Mouse (Mus musculus) spleen, postnatal 14 days (tissue): Measurements from ENCODE around the gene 2310039H08Rik.

ENCODE experiments used
- DNase-seq, 2 experiments: peaks; one replicate each; pipeline ENCODE4 v3.0.0; 2021 to 2022; ENCODE audit warnings: low spot score in 2 of 2

Gene 2310039H08Rik

DNA sequence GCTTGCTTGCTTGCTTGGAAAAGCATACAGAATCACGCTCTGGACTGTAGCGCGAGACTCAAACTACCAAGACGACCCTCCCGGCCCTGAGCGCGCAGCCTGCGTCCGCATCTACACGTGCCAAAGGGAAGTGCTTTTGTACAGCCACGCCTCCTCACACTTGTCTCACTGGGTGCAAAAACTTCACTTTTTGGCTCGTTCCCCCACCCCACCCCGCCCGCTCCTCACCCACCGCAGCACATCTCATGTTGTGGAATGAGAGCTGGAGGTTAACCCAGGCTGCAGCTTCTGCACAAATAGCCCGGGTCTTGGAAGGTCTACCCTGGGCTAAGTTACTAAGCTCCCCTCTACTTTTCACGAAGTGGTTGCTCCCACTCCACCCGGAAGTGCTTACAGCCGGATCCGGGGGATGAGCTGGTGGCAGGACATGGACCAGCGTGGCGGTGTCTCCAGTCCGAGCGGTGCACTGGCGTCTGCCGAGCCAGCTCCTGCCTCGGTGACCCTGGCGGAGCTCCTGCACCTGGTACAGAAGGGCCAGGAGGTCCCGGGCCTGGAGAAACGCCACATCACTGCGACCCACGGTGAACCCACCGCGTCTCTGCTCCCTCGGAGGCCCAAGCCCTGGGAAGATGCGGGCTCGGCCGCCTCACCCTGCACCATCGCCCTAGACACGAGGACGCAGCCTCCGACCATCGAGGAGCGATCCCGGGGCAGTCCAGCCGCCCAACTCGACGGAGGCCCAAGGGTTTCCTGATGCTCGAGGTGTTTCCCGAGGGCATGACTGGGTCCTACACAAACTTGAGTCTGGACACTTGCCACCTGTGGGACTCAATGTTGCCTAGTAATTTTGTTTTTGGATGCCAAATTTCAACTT is at the start of gene 2310039H08Rik:
Gene 2310039H08Rik, plus strand, starts transcription at position 232 of the 874 bp plus-strand sequence.
- peak; percentile 57 to 71 for DNase-seq

DNA sequence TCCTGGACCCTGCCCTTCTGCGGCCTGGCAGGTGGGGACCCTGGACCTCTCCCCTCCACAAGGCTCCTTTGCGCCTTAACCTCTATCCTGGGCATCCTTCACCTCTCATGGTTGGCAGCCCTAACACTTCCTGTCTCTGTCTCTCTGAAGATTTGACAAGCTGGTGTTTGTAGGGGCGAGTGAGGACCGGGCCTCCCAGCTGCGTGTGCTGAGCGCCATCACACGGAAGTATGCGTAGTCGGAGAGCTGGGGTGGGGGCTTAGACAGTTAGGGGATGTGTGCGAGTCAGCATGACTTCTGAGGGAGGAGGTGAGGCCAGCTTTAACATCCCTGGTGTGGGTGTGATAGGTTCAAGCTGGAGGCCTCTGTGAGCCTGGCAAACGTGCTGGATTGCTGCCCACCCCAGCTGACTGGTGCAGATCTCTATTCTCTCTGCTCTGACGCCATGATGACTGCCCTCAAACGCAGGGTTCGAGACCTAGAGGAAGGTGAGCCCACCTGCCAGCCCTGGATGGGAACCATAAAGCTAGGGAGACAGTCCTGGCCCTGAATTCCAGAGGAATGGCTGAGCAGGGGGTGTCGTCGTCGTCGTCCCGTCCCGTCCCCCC is 47.9 kb upstream of the 2310039H08Rik start:
- DNase-seq, result no peak

DNA sequence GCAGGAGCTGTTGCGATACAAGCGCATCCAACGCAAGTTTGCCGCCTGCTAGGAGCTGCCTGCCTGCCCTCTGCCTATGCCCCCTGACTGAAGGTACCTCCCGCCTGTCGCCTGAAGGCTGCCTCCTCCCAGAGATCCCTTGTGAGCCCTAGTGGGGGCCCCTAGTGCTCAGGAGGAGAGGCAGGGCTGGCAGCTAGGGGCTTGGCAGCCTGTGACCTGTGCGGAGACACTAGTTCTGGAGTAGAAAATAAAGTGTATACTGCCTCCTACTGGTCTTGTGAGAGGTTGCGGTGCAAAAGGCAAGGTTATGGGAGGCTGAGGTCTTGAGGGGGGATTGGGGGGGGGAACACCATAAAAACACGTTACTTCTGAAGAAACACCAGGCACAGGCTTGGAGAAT is 47.2 kb upstream of the 2310039H08Rik start:
- no peak for DNase-seq

DNA sequence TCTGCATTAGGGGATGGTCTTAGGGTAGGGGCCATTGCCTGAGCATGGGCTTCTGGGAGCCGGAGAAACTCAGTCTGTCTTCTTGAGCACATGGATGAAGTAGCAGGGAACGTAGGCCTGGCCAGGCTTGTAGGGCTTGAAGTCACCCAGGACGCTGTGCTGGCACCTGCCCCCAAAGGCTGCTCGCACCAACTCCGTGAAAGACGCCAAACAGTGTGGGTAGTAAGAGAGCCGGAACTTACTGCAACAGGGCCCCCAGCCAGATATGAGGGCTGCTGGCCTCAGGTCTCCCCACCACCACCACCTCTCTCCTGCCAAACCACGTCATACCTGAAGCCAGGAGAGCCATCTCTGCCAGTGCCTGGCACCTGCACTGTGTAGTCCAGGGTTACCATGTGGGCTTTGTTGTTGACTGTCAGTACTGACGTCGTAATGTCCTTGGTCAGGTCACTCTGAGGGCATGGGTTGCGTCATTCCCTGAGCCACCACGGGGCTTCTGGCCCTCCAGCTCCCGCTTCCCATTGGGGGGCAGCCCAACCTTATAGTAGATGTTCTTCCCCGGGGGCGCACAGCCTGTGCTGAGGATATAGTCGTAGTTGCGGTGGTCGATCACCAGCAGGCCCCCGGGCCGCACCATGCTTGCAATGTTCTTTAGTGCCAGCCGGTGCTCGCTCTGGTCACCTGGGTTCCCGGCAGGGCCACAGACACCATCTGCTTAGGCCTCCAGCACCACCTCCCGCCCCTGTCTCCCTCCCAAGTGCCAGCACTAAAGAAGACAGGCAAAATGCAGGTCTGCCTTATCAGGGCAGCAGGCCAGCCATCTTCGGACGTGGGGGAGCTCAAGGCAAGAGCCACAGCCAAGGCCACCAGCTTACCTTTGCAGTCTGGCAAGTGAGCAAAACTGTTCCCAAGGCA is 46.4 kb upstream of the 2310039H08Rik start:
- no peak for DNase-seq

DNA sequence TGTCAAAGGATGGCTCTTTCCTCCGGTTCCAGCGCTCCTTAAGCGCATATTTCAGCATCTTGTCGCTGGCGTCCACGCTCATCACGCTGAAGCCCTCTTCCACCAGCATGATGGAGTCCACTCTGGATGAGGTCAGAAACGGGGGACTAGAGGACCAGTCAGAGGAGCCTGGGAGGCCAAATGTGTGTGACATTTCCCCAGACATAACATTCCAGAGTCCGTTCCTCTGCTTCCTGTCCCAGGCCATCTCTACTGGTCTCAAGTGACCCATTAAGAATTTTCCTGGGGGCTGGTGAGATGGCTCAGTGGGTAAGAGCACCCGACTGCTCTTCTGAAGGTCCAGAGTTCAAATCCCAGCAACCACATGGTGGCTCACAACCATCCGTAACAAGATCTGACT is 45.2 kb upstream of the 2310039H08Rik start:
- DNase-seq, result no peak

DNA sequence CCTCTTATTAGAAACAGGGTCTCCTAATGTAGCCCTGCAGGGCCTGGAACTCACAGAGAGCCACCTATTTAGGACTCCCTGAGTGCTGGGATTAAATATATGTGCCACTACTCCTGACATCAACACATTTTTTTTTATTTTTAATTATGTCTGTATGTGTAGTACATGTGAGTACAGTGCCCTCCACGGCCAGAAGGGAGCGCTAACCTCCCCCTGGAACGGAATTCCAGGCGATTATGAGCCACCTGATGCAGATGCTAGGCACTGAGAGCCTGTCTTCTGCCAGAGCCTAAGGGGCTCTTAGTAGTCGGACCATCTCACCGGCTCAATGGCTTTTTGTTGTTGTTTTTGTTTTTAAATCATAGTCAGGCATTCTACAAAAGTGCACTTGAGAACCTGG is 44.4 kb upstream of the 2310039H08Rik start:
- no peak for DNase-seq

DNA sequence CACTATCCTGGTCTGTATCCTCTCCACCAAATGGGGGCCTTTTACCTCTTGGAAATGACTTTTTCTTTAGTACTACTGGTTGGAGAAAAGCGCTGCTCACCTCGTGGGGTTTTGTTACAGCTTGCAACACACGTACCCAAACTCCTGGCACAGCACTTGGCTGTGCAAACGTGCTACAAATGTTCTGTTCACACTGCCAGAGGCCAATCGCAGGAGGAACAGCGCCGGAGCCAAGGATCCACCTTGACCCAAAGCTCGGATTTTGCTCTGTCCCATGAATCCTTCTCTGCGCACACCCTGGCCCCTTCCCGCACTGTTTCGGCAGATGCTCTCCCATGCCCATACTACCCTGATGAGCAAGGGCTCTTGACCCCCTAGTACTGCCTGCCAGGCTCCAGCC is 43.9 kb upstream of the 2310039H08Rik start:
- DNase-seq, result no peak

DNA sequence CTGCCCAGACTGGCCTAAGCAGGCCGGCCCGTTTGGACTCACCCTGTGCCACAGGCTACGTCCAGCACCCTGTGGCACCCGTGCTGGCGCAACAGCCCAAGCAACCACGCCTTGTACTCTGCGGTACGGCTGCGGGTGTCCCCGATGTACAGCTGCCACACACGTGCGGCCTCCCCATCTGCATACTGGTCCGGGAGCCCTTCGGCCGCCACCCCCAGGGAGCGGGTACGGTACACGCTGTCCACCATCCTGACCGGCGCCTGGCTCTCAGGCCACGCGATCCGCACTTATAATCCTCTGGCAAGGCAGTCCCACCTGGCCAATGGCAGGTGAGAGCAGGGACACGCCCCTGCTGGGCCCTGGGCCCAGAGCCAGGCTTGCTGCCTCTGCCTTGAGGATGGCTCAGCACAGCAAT is 43.5 kb upstream of the 2310039H08Rik start, which contains the start of gene Gnmt:
Gene Gnmt, minus strand, starts transcription at position 265 of the 415 bp plus-strand sequence.
- DNase-seq, result no peak

DNA sequence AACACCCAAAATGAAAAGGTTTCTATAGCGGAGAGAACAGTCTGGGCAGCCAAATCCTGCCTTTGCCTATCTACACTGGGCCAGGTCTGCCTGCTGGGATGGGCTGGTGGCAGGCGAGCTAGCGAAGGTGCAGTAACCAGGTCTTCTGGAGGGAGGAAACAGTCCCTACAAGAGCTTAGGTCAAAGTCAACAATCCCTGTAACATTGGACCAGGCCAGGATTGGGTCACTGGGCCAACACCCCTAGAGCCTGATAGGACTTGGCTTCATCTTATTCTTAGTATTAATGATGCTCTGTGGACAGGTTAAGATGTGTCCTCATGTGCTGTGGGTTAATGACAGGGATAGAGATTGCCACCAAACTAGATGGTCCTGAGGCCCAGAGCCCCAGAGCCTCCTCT is 38.4 kb upstream of the 2310039H08Rik start:
- DNase-seq, result no peak

DNA sequence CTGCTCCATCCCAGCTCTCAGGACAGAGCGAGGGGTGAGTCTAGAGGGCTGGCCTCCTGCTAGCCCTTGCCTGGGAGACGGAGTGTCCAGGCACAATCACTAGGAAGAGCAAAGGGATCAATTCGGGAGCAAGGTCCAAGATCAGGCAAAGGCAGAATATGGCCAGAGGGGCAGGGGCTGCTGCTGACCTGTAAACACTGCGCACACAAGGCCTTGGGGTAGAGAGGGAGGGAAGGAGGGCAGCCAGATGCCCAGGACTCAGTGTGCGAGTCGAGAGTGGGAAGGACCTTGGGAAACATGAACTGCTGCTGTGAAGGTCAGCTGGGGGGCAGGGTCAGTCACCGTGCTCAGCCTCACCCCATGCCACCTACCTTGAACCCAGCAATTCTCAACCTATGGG is 37.1 kb upstream of the 2310039H08Rik start:
- DNase-seq, result no peak

DNA sequence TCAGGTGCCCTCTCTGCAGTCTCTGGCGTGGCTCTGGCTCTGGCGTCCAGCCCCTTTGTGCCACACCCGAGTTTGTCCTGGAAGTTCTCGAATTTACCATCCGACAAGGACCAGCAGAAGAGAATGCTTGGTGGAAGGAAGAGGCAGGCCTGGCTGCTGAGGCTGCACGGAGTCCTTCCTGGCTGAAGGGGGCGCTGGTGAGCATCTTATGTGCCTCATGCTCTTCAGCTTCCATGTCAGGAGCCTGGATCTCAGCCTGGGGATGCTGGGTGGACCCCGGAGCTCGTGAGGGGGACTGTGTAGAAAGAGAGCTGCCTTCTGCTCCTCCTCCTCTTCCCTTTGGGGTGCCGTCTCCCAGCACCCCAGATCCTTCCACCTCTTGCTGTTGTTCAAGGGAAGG is 36.3 kb upstream of the 2310039H08Rik start:
- peak in 1 of 2 experiments; percentile 41 for DNase-seq

DNA sequence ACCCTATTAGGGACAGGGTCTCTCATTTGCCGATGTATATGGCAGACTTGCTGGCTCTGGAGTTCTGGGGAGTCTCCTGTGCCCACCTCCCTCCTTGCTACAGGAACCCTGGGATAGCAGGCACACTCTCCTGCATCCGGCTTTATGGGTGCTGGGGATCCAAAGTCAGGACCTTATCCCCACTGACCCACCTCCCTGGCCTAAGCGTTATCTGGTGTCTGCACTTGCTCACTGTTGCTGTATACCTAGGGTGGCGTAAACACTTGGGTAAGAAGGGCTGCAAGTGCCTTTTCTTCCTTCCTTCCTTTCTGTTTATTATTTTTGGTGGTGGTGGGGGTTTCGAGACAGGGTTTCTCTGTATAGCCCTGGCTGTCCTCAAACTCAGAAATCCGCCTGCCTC is 31.1 kb upstream of the 2310039H08Rik start:
- no peak for DNase-seq

DNA sequence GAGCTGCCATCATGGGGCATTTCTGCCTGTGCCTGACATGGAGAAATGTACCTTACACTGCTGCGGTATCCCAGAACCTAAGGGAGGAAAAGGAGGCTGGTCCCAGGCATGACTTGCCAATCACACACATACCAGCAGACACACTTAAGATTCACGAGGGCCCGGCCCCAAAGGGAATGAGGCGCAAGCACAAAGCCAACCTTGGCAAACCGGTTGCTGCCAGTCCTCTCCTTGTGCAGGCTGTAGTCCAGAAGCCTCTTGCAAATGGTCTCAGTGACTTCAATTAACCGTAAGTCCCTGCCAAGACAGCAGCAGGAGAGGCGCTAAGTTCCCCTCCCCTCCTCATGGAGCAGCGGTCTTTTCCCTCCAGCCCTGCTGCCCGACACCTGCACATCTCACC is 29.4 kb upstream of the 2310039H08Rik start:
- DNase-seq, result no peak

DNA sequence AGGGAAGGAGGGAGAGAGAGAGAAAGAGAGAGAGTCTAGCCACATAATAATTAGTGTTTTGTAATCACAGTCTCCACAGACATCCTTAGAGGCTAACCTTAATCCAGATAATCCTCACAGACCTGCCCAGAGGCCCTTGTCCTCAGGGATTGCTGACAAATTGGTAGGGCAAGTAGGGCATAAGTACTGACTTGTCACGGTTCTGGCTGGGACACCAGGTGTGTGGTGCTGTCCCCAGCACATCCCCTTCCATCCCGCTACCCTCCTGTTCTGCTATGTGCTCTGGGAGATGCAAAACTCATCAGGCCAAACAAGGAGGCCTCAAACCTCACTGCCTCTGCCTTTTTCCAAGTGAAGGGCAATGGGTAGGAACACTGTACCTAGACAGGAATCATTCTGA is 26.9 kb upstream of the 2310039H08Rik start:
- no peak for DNase-seq

DNA sequence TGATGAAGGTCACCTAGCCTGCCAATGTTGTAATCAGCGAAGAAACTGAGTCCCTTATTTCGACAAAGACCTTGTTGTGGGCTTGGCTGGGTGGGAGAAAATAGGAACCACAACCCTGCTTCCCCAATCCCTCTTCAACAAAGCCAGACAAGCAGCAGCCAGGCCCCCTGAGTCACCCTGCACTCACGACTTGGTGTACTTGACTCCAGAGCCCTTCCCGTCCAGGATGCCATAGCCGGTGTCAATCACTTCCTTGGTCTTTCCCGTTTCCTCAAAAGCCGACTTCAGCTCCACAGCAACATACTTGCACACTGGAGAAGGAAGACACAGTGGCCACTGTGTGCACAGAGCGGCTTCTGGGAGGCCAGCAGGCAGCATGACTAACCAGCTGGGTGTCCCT is 25.2 kb upstream of the 2310039H08Rik start:
- no peak for DNase-seq

DNA sequence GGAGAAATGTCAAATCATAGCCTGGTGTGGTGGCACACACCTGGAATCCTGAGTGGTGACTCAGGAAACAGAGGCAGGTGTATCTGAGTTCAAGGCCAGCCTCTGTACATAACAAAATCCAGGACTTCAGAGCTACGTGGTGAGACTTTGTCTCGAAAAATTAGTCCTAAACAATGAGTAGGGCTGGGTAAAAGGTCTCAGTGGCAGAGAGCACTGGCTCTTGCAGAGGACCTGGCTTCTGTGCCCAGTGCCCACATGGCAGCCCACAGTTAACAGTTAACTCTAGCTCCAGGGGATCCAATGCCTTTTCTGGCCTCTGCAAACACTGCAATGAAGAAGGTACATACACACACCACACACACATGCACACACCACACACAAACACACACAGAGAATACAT is 24.6 kb upstream of the 2310039H08Rik start:
- no peak for DNase-seq

DNA sequence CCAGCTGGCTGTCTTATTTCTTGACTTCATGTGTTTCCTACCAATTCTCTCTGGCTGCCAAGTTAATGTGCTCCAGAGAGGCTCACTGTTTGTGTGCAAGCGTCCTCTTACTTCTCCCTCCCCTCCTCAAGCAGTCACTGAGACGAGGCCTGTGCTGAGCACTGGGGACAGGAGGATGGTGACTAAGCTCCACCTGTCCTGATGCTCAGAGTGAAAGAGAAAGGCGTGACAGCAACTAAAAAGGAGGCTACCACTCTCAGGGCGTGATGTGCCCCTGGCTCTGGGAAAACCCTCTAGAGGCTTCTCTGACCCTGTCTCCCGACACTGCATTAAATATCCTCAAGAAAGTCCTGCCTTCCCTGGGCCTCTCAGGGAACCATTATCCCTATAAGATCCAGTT is 23.2 kb upstream of the 2310039H08Rik start:
- no peak for DNase-seq

DNA sequence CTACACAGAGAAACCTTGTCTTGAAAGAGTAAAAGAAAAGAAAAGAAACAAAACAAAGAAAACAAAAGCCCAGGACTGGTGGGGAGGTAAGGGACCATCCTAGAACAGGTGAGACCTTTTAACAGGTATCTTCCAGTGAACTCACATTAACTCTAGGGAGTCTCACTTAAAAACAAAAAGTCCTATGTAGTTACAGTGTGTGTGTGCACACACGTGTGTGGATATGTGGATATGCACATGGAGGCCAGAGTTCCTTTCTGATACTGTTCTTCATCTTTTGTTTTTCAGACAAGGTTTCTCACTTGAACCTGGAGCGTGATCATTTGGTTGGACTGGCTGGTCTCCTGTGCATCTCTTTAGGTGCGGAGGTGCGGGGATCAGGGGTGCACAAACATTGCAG is 21.9 kb upstream of the 2310039H08Rik start:
- no peak for DNase-seq

DNA sequence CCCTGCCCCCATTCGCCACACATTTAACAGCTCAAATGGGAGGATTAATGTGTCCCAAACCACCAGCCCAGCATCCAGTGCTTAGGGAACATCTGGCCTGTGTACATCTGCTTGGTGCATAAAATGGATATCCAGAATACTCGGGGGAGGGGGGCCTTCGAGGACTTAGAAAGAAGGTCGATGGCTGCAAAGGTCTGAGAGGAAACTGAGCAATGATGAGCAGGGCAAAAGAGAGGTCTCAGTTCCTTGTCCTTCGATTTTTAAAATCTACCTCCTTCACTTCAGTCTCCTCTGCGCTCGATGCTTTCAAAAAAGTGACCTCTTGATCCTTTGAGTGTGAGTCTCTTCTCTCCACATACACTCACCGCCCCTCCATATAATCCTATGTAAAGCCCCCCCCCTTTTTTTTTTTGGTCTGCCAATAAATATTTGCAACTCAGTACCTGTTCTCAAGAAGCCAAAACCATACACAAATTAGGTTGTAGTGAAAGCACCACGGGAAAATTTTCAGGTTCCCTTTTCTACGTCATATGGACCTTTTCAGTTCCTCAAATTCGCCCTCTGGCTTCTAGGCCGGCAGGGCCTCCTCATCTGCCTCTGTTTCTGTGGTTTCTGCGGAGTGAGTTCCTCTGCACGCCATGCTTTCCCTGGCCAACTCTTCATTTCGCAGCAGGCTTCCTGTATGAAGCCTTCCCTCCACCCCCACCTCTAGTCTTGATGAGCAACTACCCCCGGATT is 21.2 kb upstream of the 2310039H08Rik start:
- peak; percentile 25 to 52 for DNase-seq

DNA sequence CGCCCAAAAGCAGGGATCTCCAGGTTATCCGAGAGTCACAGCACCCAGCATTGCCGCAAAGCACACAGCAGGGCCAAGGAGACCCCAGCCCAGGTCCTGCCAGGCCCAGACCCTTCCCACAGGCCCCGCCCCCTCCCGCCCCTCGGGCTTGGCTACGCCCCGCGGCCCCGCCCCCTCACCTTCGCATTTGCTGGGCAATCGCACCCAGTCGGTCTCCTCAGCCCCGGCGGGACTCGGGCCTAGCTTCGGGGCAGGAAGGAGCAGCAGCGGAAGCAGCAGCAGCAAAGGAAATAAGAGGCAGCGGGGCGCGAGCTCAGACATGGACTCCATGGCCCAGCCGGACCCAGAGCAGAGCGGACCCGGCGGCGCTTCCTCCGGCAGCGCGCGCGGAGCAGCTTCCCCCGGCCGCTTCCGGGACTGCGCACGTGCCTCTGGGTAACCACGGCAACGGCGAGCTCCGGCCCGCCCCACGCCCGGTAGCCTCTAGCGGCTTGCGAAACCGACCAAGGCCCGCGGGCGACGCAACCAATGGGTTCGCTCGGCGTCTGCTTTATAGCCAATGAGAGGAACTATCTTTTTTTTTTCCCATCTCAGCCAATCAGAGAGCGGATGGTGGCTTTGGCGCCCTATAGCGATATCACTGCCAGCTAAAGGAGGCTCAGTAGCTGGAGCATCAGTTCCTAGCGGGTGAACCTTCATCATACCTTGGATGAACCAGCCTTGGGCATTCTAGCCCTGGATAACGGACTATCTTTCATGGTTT is 20.5 kb upstream of the 2310039H08Rik start, which contains the start of gene Cnpy3:
Gene Cnpy3, minus strand, starts transcription at position 421 of the 763 bp plus-strand sequence.
- peak; percentile 92 to 95 for DNase-seq

DNA sequence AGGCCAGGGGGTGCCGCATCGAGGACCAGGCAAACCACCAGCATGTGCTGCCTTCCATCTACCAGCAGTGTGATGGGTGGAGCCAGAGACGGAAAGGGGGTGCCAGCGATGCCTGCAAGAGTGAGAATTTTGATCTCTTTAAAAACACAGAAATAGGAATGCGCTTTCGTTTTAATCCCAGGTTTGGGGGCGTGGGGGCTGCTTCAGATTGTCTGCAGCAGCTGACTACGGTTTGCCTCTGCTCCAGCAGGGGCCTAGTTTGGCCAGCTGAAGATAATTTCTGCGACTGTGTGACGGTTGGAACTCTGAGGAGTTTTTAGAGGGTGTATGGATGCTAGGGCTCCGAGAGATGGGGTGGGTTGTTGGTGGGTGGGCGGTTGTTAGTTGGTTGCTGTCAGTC is 13.7 kb upstream of the 2310039H08Rik start:
- no peak for DNase-seq
